Mouse (Mus musculus) embryonic facial prominence, embryonic 12.5 days (tissue): ENCODE measurements around the gene Acsm3. TPM values are rescaled to one million over a fixed set of nuclear protein-coding genes. Genes with fewer than 3 reads are reported as not detected.

ENCODE experiments used
- ATAC-seq: fragments of 200-750 bp; cut with Nextera tagmentation; 2 replicates; pipeline ENCODE4 v1.8.0; 2017; ENCODE audit not compliant: insufficient number of reproducible peaks, insufficient read depth, low FRiP score, low TSS enrichment
- H3K27ac ChIP-seq: fragments of 300-500 bp; sonication (generic); 2 replicates; pipeline ENCODE4 v1.5.1; 2016; ENCODE audit warnings: mild to moderate bottlenecking
- H3K27me3 ChIP-seq: fragments of 300-500 bp; sonication (generic); 2 replicates; pipeline ENCODE4 v1.6.1; 2016; ENCODE audit warnings: mild to moderate bottlenecking, moderate library complexity
- H3K36me3 ChIP-seq: fragments of 300-500 bp; sonication (generic); 2 replicates; pipeline ENCODE4 v1.6.1; 2016; ENCODE audit warnings: mild to moderate bottlenecking
- H3K4me1 ChIP-seq: fragments of 300-500 bp; sonication (generic); 2 replicates; pipeline ENCODE4 v1.6.1; 2016
- H3K4me2 ChIP-seq: fragments of 300-500 bp; sonication (generic); replicated peaks from 2 replicates; pipeline ENCODE4 v1.6.1; 2016; ENCODE audit warnings: mild to moderate bottlenecking, moderate library complexity
- H3K4me3 ChIP-seq: fragments of 300-500 bp; sonication (generic); 2 replicates; pipeline ENCODE4 v1.5.1; 2016; ENCODE audit warnings: mild to moderate bottlenecking
- H3K9ac ChIP-seq: fragments of 300-500 bp; sonication (generic); 2 replicates; pipeline ENCODE4 v1.6.1; 2016; ENCODE audit warnings: mild to moderate bottlenecking, moderate library complexity
- H3K9me3 ChIP-seq: fragments of 300-500 bp; sonication (generic); 2 replicates; pipeline ENCODE4 v1.6.1; 2016; ENCODE audit warnings: mild to moderate bottlenecking, moderate library complexity
- WGBS: fragments of 180-500 bp; shearing (Covaris S2); methylation state at CpG from one replicate; pipeline ENCODE4 v1.1.7; 2016; 5-methylcytosine and 5-hydroxymethylcytosine counted together
- polyA plus RNA-seq: library from polyadenylated mRNA; unstranded; fragments of >200 nt; fragmentation: Nextera tagmentation; extraction: Ambion mirVana; gene quantifications from 2 replicates; pipeline ENCODE4 v1.2.1, GENCODE M21; 2016

Acsm3 gene
- polyA plus RNA-seq, 1 experiment from 2014 or later = 0.05 TPM

DNA sequence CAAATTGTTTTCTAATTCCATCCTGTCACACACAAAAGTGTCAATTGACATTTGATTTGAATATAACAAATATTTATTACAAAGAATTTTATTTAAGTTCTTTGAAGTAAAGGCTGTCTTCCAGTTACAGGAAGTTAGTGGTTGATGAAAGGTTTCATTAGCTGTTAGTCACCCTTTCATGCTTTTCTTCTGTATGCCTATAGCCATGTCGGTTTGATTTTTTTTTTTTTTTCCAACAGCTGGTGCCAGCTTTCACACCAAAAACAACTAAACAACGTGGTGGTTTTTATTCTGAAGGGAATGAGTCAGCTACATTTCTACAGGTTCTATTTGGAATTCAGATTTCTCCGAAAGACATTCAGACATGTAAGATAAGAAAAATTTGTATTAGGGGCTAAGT is 40.3 kb downstream of the Acsm3 start:
- 86% methylated on average over 3 of the region's 3 CpGs for WGBS
- H3K27ac ChIP-seq = no peak overlapping the region
- no peaks in the 10 kb centered on the region for H3K27me3 ChIP-seq
- no peak overlapping the region for H3K4me3 ChIP-seq
- H3K9me3 ChIP-seq = no peaks in the 10 kb centered on the region
- H3K9ac ChIP-seq = no peak overlapping the region
- ATAC-seq = no peak
- H3K36me3 ChIP-seq = 0 out of 2 replicates have a peak, but pooled peaks cover 7% of the 10 kb centered on the region
- H3K4me1 ChIP-seq = no peaks in the 10 kb centered on the region
- no peak overlapping the region for H3K4me2 ChIP-seq

DNA sequence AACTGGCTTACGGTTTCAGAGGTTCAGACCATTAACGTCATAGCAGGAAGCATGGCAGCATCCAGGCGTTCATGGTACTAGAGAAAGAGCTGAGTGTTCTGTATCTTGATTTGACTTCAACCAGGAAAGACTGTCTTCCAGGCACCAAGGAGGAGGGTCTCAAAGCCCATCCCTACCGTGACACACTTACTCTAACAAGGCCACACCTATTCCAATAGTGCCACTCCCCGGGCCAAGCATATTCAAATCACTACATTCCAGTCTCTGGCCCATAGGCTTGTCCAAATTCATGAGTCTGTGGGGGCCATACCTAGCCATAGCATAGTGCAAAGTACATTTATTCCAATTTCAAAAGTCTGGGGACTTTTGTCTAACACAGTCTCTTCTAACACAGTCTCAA is 46.7 kb downstream of the Acsm3 start:
- H3K4me2 ChIP-seq = no peak overlapping the region
- peaks cover 28% of the 10 kb centered on the region for H3K36me3 ChIP-seq
- no peaks in the 10 kb centered on the region for H3K27me3 ChIP-seq
- no peaks in the 10 kb centered on the region for H3K4me1 ChIP-seq
- H3K4me3 ChIP-seq = no peak overlapping the region
- no peak for ATAC-seq
- 93% methylated on average over 5 of the region's 5 CpGs for WGBS
- no peaks in the 10 kb centered on the region for H3K9me3 ChIP-seq
- no peak overlapping the region for H3K27ac ChIP-seq
- no peak overlapping the region for H3K9ac ChIP-seq

DNA sequence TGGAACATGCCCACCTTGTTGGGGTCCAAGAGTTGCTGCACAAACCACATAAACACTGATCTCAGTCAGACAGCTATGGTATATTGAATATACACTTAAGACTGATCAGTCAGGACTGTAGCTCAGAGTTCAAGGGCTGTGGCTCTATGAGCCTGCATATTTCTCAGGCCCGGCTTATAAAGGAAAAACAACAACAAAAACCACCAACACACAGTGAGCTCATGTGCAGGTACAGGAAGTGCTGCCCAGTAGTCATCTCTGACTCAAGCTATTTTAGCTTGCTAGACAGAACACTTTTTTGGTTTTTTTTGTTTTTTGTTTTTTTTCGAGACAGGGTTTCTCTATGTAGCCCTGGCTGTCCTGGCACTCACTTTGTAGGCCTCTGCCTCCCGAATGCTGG is 48.0 kb downstream of the Acsm3 start:
- no peak for ATAC-seq
- no peaks in the 10 kb centered on the region for H3K4me1 ChIP-seq
- no peak overlapping the region for H3K4me3 ChIP-seq
- H3K36me3 ChIP-seq = peaks cover 27% of the 10 kb centered on the region
- H3K27me3 ChIP-seq = no peaks in the 10 kb centered on the region
- no peak overlapping the region for H3K27ac ChIP-seq
- no peak overlapping the region for H3K9ac ChIP-seq
- H3K9me3 ChIP-seq = no peaks in the 10 kb centered on the region
- no peak overlapping the region for H3K4me2 ChIP-seq
- whole genome bisulfite sequencing = 90% methylated on average over 3 of the region's 3 CpGs

DNA sequence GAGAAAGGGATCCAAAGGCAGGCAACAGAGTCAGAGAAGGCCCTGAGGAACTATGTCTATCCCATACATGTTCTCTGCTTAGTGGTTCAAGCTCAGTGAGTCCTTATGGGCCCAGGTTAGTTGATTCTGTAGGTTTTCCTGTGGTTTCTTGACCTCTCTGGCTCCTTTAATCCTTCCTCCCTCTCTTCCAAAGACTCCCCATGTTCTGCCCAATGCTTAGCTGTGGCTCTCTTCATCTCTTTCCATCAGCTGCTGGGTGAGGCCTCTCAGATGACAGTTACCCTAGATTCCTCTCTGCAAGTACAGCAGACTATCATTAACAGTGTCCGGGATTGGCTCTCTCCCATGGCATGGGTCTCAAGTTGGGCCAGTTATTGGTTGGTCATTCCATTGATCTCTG is 74.6 kb downstream of the Acsm3 start:
- Histone ChIP-seq H3K27me3 (no peaks in the 10 kb centered on the region), H3K4me2 (no peak overlapping the region), H3K4me1 (no peaks in the 10 kb centered on the region), H3K27ac (no peak overlapping the region), H3K4me3 (no peak overlapping the region), H3K36me3 (peaks cover 5% of the 10 kb centered on the region; the same call in 1 of the 2 replicates), H3K9ac (no peak overlapping the region), H3K9me3 (no peaks in the 10 kb centered on the region)
- 94% methylated on average over 1 of the region's 1 CpGs for WGBS
- no peak for ATAC-seq

DNA sequence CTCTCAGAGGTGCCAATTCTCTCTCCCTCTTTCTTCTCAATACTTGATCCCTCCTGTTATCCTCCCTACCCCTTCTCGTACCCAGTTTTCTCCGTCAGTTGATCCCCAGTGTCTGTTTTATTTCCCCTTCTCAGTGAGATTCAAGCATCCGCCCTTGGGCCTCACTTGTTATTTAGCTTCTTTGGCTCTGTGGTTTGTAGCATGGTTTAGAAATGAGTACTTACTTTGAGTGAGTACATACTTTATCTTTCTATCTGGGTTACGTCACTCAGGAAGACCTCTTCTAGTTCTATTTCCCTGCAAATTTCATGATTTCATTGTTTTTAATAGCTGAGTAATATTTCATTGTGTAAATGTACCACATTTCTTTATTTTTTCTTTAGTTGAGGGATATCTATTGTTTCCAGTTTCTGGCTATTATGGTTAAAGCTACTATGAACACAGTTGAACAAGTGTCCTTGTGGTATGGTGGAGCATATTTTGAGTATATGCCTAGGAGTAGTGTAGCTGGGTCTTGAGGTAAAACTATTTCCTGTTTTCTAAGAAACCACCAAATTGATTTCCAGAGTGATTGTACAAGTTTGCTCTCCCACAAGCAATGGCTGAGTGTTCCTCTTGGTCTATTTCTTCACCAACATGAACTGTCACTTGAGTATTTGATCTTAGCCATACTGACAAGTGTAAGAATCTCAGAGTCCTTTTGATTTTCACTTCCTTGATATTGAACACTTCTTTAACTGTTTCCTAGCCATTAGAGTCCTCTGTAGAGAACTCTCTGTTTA is 75.5 kb downstream of the Acsm3 start:
- WGBS = 93% methylated on average over 4 of the region's 4 CpGs

More for the DNA sequence above, 75.5 kb downstream of the Acsm3 start:
- no peak overlapping the region for H3K4me2 ChIP-seq
- no peak for ATAC-seq
- no peak overlapping the region for H3K27ac ChIP-seq
- H3K4me1 ChIP-seq = no peaks in the 10 kb centered on the region
- no peak overlapping the region for H3K9ac ChIP-seq
- H3K27me3 ChIP-seq = no peaks in the 10 kb centered on the region
- peaks cover 5% of the 10 kb centered on the region; the same call in 1 of the 2 replicates for H3K36me3 ChIP-seq
- no peak overlapping the region for H3K4me3 ChIP-seq
- no peaks in the 10 kb centered on the region for H3K9me3 ChIP-seq

Other genes starting within 250 kb of the Acsm3 start
- gene Acsm5, start 241.5 kb upstream of the Acsm3 start, polyA plus RNA-seq = not detected in 2 replicates
- gene Pdilt, start 237.4 kb upstream of the Acsm3 start, polyA plus RNA-seq = not detected in 2 replicates
- gene Acsm2, start 206.6 kb upstream of the Acsm3 start, polyA plus RNA-seq = not detected in 2 replicates
- not detected in 2 replicates for gene Acsm1, start 153.9 kb upstream of the Acsm3 start, polyA plus RNA-seq
- 3.9 and 5.3 TPM in 2 replicates for gene Acsm4, start 70.9 kb upstream of the Acsm3 start, polyA plus RNA-seq
- gene Thumpd1, start 40.1 kb upstream of the Acsm3 start, polyA plus RNA-seq = 87.5 and 93.7 TPM in 2 replicates
- 28.3 and 33.0 TPM in 2 replicates for gene Rexo5, start 33.1 kb downstream of the Acsm3 start, polyA plus RNA-seq
- gene Eri2, start 33.1 kb downstream of the Acsm3 start, polyA plus RNA-seq = 30.2 and 30.7 TPM in 2 replicates
- 11.0 and 11.5 TPM in 2 replicates for gene Lyrm1, start 134.9 kb downstream of the Acsm3 start, polyA plus RNA-seq
- 12.5 and 13.4 TPM in 2 replicates for gene Dcun1d3, start 135.4 kb downstream of the Acsm3 start, polyA plus RNA-seq